Mouse (Mus musculus) cerebellum, adult 2 months (tissue): ENCODE data around the gene Smarcd2. TPM values are rescaled to one million over a fixed set of nuclear protein-coding genes. Genes with fewer than 3 reads are reported as not detected.
A peak's percentile ranks its signal among the peaks of the same experiment; 100 is the strongest.

Source experiments
- DNase-seq, 2 experiments: peaks; one replicate each; pipeline ENCODE4 v3.0.0; 2021
- H3K27ac ChIP-seq: fragments of 200-500 bp; 2 replicates; pipeline ENCODE4 v1.5.1; 2012; ENCODE audit warnings: low read length, control low read depth, inconsistent platforms; ENCODE audit not compliant: insufficient read depth
- H3K27me3 ChIP-seq: fragments of 200-500 bp; 2 replicates; pipeline ENCODE4 v1.6.1; 2012; ENCODE audit warnings: inconsistent platforms, mild to moderate bottlenecking, low read length, moderate library complexity; ENCODE audit not compliant: control insufficient read depth, insufficient read depth
- H3K4me1 ChIP-seq: fragments of 200-500 bp; 2 replicates; pipeline ENCODE4 v1.6.1; 2011; ENCODE audit warnings: low read length; ENCODE audit not compliant: control insufficient read depth, insufficient read depth
- H3K4me3 ChIP-seq: fragments of 200-500 bp; replicated peaks from 2 replicates; pipeline ENCODE3; 2011; ENCODE audit warnings: mild to moderate bottlenecking, low read depth, low read length, control low read depth; ENCODE audit not compliant: insufficient read depth
- CTCF ChIP-seq: fragments of 200-500 bp; IDR thresholded peaks from 2 replicates; pipeline ENCODE4 v1.5.1; 2011; ENCODE audit warnings: low read depth, mild to moderate bottlenecking, control low read depth, low read length, moderate library complexity, borderline replicate concordance; ENCODE audit not compliant: insufficient read depth
- POLR2A ChIP-seq: fragments of 200-500 bp; IDR thresholded peaks from 2 replicates; pipeline ENCODE4 v1.6.1; 2011; ENCODE audit warnings: low read length, control low read depth, borderline replicate concordance; ENCODE audit not compliant: insufficient read depth
- WGBS: fragments of 180-500 bp; shearing (Covaris S2); methylation state at CpG from one replicate; pipeline ENCODE4 v1.1.7; 2018; 5-methylcytosine and 5-hydroxymethylcytosine counted together
- polyA plus RNA-seq: library from polyadenylated mRNA; depleted of rRNA; stranded (reverse); fragments of >200 nt; gene quantifications from 2 replicates; pipeline ENCODE4 v1.2.3, GENCODE M21; 2012; rRNA removed

Gene Smarcd2
- polyA plus RNA-seq, 1 experiment: 114 TPM

- Histone ChIP-seq H3K27me3 (no peaks in the 10 kb centered on the region), H3K4me1 (no peaks in the 10 kb centered on the region; the same call in 1 of the 2 replicates), H3K4me3 (peak within 1 kb of the TSS; percentile 85), H3K27ac (peak within 1 kb of the TSS; percentile 89)
- TF ChIP-seq CTCF (no peak), POLR2A (peak; percentile 43; the same call in 1 of the 2 replicates)
- DNase-seq: peak; percentile 92 to 95
- WGBS: under 1% methylated on average over 70 of the region's 70 CpGs
These were observed 55.9 kb downstream of the Smarcd2 start, which contains the start of gene Ddx42 for GRCm38 (mm10) chr11:106216730-106217490. Gene Ddx42 (plus strand): TSS chr11:106216926.

DNA sequence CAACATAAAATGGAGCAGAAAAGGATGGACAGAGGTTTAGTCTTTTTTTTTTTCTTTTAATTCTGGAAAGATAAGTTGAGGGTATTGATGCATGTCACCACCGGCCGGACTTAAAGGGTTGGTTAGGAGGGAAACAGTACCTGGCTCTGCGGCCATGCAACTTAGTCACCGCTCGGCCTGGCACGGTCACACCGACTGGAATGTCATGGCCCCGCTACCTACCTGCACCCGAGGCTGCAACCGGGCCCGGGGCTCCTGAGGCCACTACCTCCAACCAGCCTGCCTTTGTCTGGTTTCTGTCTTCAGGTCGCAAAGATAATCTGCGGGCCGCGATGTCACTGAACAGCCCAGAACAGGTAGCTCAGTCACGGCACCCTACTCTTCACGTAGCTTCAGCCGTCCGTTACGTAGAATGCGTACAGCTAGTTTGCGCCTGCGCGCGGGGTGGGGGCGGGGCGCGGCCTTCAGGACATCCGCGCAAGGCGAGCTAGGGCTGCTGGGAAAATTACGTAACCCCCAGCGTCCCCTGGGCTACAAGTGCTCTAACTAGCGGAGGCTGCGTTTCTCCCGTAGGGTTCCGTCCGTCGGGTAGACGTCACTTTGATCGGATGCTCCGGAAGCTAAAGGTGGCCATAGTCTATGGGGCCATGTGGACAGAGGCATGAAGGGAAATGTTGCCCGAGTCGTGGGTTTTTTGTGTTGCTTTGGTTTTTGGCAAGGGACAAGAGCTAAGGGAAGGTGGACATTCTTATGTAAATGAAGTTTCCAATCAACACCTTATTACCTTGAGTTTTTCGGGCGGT, 56.6 kb downstream of the Smarcd2 start, which contains the start of gene Ccdc47:
Gene Ccdc47 (minus strand): TSS at position 418 of the 803 bp plus-strand sequence.
- H3K27me3 ChIP-seq: no peaks in the 10 kb centered on the region
- TF ChIP-seq POLR2A (peak; percentile 79; the same call in 1 of the 2 replicates), CTCF (no peak)
- peak within 1 kb of the TSS; percentile 89 for H3K27ac ChIP-seq
- under 1% methylated on average over 46 of the region's 46 CpGs for WGBS
- H3K4me1 ChIP-seq: no peaks in the 10 kb centered on the region; the same call in 1 of the 2 replicates
- H3K4me3 ChIP-seq: peak within 1 kb of the TSS; percentile 85
- peak; percentile 95 to 99 for DNase-seq

DNA sequence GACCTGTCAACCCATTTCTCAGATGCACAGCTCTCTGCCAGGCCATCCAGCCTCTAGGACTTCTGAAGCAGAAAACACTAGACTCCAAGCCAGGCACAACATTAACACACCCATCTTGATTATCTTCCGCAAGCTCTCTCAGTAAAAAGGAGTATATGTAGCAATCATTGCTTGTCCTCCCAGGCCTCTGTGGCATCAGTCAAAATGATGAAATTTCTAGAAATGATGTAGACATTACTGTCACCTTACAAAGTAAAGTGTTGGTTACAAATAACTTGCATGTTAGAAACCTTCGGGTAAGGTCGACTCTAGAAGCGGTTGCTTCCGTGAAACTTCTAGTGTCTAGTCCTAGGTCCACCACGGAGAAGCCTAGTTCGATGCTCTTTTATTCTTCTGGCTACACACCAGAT, 57.3 kb downstream of the Smarcd2 start:
- H3K27ac ChIP-seq: no peak overlapping the region
- no peak for TF ChIP-seq CTCF
- no peak for TF ChIP-seq POLR2A
- no peaks in the 10 kb centered on the region; the same call in 1 of the 2 replicates for H3K4me1 ChIP-seq
- 18% methylated on average over 7 of the region's 7 CpGs for WGBS
- no peaks in the 10 kb centered on the region for H3K27me3 ChIP-seq
- peak overlapping the region; percentile 82 for H3K4me3 ChIP-seq
- DNase-seq: no peak

- Histone ChIP-seq H3K27me3 (no peaks in the 10 kb centered on the region), H3K27ac (no peak overlapping the region), H3K4me3 (peak overlapping the region; percentile 24), H3K4me1 (no peaks in the 10 kb centered on the region; the same call in 1 of the 2 replicates)
- 79% methylated on average over 5 of the region's 5 CpGs for WGBS
- DNase-seq: peak in 1 of 2 experiments; percentile 24
- TF ChIP-seq POLR2A (no peak), CTCF (no peak)
These were observed 57.9 kb downstream of the Smarcd2 start for GRCm38 (mm10) chr11:106214856-106215255.

Other genes with a start within 250 kb of the Smarcd2 start
- 86.9 and 89.6 TPM in 2 replicates for gene Dcaf7, start 236.1 kb downstream of the Smarcd2 start, polyA plus RNA-seq
- gene Taco1, start 206.9 kb downstream of the Smarcd2 start, polyA plus RNA-seq: 14.3 and 17.7 TPM in 2 replicates
- 33.8 and 34.0 TPM in 2 replicates for gene Map3k3, start 188.4 kb downstream of the Smarcd2 start, polyA plus RNA-seq
- gene Gm10840, start 112.1 kb downstream of the Smarcd2 start, polyA plus RNA-seq: not detected in 2 replicates
- gene Limd2, start 112.1 kb downstream of the Smarcd2 start, polyA plus RNA-seq: 36.1 and 41.1 TPM in 2 replicates
- gene Strada, start 70.8 kb downstream of the Smarcd2 start, polyA plus RNA-seq: 58.2 and 65.4 TPM in 2 replicates
- 82.4 and 88.8 TPM in 2 replicates for gene Ccdc47, start 56.6 kb downstream of the Smarcd2 start, polyA plus RNA-seq
- gene Ddx42, start 56.0 kb downstream of the Smarcd2 start, polyA plus RNA-seq: 45.4 and 45.6 TPM in 2 replicates
- 21.3 and 22.8 TPM in 2 replicates for gene Ftsj3, start 16.9 kb downstream of the Smarcd2 start, polyA plus RNA-seq
- gene Psmc5, start 16.8 kb downstream of the Smarcd2 start, polyA plus RNA-seq: 307 and 343 TPM in 2 replicates
- gene Tcam1, start 3.7 kb upstream of the Smarcd2 start, polyA plus RNA-seq: 0.36 and 0.43 TPM in 2 replicates
- not detected in 2 replicates for gene Gh, start 28.9 kb upstream of the Smarcd2 start, polyA plus RNA-seq
- 0.38 and 0.70 TPM in 2 replicates for gene Cd79b, start 41.8 kb upstream of the Smarcd2 start, polyA plus RNA-seq
- gene Scn4a, start 80.3 kb upstream of the Smarcd2 start, polyA plus RNA-seq: 0.02 and 0.16 TPM in 2 replicates
- gene Prr29, start 92.5 kb upstream of the Smarcd2 start, polyA plus RNA-seq: 0.87 and 0.89 TPM in 2 replicates
- 6.8 and 7.0 TPM in 2 replicates for gene Icam2, start 115.1 kb upstream of the Smarcd2 start, polyA plus RNA-seq
- 7.6 and 8.6 TPM in 2 replicates for gene Ern1, start 214.9 kb upstream of the Smarcd2 start, polyA plus RNA-seq